Mouse (Mus musculus): ENCODE measurements at regions not wholly inside any gene's neighbourhood (a gene's known extent, or its start where the extent isn't known, plus 50 kb on each side); places are given as distances from the start of the nearest gene placed in this dataset.

GRCm38 (mm10) chr12:86830247-86830585, 54.4 kb downstream of the Irf2bpl start:
- no peak for DNase-seq (ENCODE audit: low spot score)

GRCm38 (mm10) chr12:86829581-86830246, 54.9 kb downstream of the Irf2bpl start:
- DNase-seq (ENCODE audit: low spot score), result no peak

- no peak for DNase-seq (ENCODE audit: low spot score)
Measured at GRCm38 (mm10) chr12:86827241-86827606, 57.4 kb downstream of the Irf2bpl start.

GRCm38 (mm10) chr12:86826420-86827240, 58.0 kb downstream of the Irf2bpl start:
- DNase-seq (ENCODE audit: low spot score), result no peak

- no peak for DNase-seq (ENCODE audit: low spot score)
Measured at GRCm38 (mm10) chr12:86825584-86826419, 58.8 kb downstream of the Irf2bpl start.

GRCm38 (mm10) chr12:86824860-86825583, 59.6 kb downstream of the Irf2bpl start:
- DNase-seq (ENCODE audit: low spot score), result peak; percentile 68

GRCm38 (mm10) chr12:86823855-86824589, 60.6 kb downstream of the Irf2bpl start:
- peak; percentile 46 for DNase-seq (ENCODE audit: low spot score)

- DNase-seq (ENCODE audit: low spot score), result no peak
Measured at GRCm38 (mm10) chr12:86823488-86823854, 61.1 kb downstream of the Irf2bpl start.

GRCm38 (mm10) chr12:86821183-86821582, 63.4 kb downstream of the Irf2bpl start:
- no peak for DNase-seq (ENCODE audit: low spot score)

- DNase-seq (ENCODE audit: low spot score), result no peak
Measured at GRCm38 (mm10) chr12:86819568-86819967, 65.0 kb downstream of the Irf2bpl start.

GRCm38 (mm10) chr12:86819163-86819562, 65.4 kb downstream of the Irf2bpl start:
- no peak for DNase-seq (ENCODE audit: low spot score)

- no peak for DNase-seq (ENCODE audit: low spot score)
Measured at GRCm38 (mm10) chr12:86818201-86818600, 66.4 kb downstream of the Irf2bpl start.

- DNase-seq (ENCODE audit: low spot score), result no peak
Measured at GRCm38 (mm10) chr12:86816702-86817610, 67.6 kb downstream of the Irf2bpl start.

- no peak for DNase-seq (ENCODE audit: low spot score)
Measured at GRCm38 (mm10) chr12:86816171-86816701, 68.4 kb downstream of the Irf2bpl start.

GRCm38 (mm10) chr12:86814740-86815139, 69.9 kb downstream of the Irf2bpl start:
- no peak for DNase-seq (ENCODE audit: low spot score)

All from urinary bladder, postnatal 10 days (tissue).